Mouse (Mus musculus): ENCODE data around the gene Ceacam11. TPM values are rescaled to one million over a fixed set of nuclear protein-coding genes. Genes with fewer than 3 reads are reported as not detected.
"Not testable (repeated sequence)": the region's sequence is repeated elsewhere in the genome, so short reads cannot be mapped to it uniquely, and the experiment has no call there.

Gene Ceacam11
- not detected in 2 replicates for polyA plus RNA-seq (2014; fragmentation: Nextera tagmentation; extraction: Ambion mirVana)

DNA sequence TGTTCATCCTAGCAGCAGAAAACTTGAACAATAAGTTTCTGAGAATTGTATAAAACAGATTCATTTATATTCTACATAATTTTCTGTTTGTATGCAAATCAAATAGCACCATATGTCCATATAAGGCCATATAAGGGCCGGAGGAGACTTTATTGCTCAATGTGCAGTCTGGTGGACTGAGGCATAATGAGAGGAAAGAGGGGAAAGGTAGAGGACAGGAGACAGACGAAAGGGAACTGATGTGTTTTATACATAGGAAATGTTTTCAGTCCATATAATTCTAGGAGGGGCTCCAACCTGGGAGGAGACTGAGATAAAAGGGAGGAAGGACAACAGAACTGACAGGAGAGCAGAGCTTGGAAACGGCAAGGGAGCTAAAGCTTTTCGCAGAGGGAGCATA is at the start of gene Ceacam11:
Ceacam11 (plus strand) TSS at position 301 of the 400 bp plus-strand sequence.
- peaks cover 46% of the 10 kb centered on the region for H3K9me3 ChIP-seq (ENCODE audit: control insufficient read depth, low read length)
- WGBS = 79% methylated on average over 4 of the region's 4 CpGs

DNA sequence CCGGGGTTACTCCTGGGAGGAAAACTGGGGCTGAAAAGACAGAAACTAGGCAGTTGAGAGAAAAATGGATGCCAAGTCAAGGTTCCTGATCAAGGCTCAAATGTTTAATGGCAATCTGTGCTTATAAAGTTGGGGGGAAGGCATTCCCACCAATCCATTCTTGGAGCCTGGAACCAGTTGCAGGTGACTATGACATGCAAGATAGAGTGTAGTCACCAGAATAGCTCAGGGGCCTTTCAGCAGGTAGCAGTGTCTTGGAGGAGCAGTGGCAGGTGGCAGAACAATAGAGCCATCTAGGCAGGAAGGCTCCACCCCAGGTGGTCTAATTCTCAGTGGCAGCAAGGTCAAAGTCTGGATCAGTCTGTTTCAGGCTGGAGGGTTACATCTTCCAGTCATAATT is 29.2 kb downstream of the Ceacam11 start:
- not testable (repeated sequence) for H3K27ac ChIP-seq (replicated peaks; ENCODE audit: low read depth, low read length); H3K9ac ChIP-seq (replicated peaks; ENCODE audit: low read length); H3K4me3 ChIP-seq (replicated peaks; ENCODE audit: low read depth, low read length); ATAC-seq (ENCODE audit: low FRiP score, low TSS enrichment); H3K4me2 ChIP-seq (ENCODE audit: low read length); H3K27me3 ChIP-seq (ENCODE audit: control insufficient read depth, insufficient read depth, low read length); H3K36me3 ChIP-seq (ENCODE audit: control insufficient read depth, insufficient read depth, low read length); H3K4me1 ChIP-seq (ENCODE audit: control insufficient read depth, insufficient read depth, low read length); DNase-seq
- H3K9me3 ChIP-seq (ENCODE audit: control insufficient read depth, low read length) = peaks cover 33% of the 10 kb centered on the region
- 93% methylated on average over 1 of the region's 1 CpGs for WGBS

More for the DNA sequence above, at the start of gene Ceacam11:
- Histone ChIP-seq H3K27me3 (ENCODE audit: control insufficient read depth, insufficient read depth, low read length) (no peaks in the 10 kb centered on the region), H3K4me2 (ENCODE audit: low read length) (no peak within 1 kb of the TSS), H3K36me3 (ENCODE audit: control insufficient read depth, insufficient read depth, low read length) (no peaks in the 10 kb centered on the region), H3K27ac (replicated peaks; ENCODE audit: low read depth, low read length) (no peak within 1 kb of the TSS), H3K9ac (replicated peaks; ENCODE audit: low read length) (no peak within 1 kb of the TSS), H3K4me1 (ENCODE audit: control insufficient read depth, insufficient read depth, low read length) (no peaks in the 10 kb centered on the region), H3K4me3 (replicated peaks; ENCODE audit: low read depth, low read length) (no peak within 1 kb of the TSS)
- DNase-seq (no peak), ATAC-seq (ENCODE audit: low FRiP score, low TSS enrichment) (no peak)

DNA sequence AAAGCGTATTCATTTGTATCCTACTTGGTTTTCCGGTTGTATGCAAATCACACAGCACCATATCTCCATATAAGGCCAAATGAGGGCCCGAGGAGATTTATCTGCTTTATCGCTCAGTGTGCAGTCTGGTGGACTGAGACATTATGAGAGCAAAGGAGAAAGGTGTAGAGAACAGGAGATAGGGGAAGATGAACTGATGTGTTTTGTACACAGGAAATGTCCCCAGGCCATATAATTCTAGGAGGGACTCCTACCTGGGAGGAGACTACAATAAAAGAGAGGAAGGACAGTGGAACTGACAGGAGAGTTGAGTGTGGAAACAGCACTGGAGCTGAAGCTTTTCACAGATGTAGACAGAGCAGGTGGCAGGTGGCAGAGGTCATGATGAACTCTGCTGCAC is 37.7 kb downstream of the Ceacam11 start, which contains the start of gene Ceacam13:
Ceacam13 (plus strand) TSS at position 301 of the 400 bp plus-strand sequence.
- peaks cover 31% of the 10 kb centered on the region for H3K9me3 ChIP-seq (ENCODE audit: control insufficient read depth, low read length)
- H3K27me3 ChIP-seq (ENCODE audit: control insufficient read depth, insufficient read depth, low read length) = no peaks in the 10 kb centered on the region
- H3K9ac ChIP-seq (replicated peaks; ENCODE audit: low read length) = no peak within 1 kb of the TSS
- H3K4me3 ChIP-seq (replicated peaks; ENCODE audit: low read depth, low read length) = no peak within 1 kb of the TSS
- H3K36me3 ChIP-seq (ENCODE audit: control insufficient read depth, insufficient read depth, low read length) = no peaks in the 10 kb centered on the region
- 79% methylated on average over 4 of the region's 4 CpGs for WGBS
- no peak within 1 kb of the TSS for H3K27ac ChIP-seq (replicated peaks; ENCODE audit: low read depth, low read length)
- ATAC-seq (ENCODE audit: low FRiP score, low TSS enrichment) (no peak), DNase-seq (no peak)
- H3K4me1 ChIP-seq (ENCODE audit: control insufficient read depth, insufficient read depth, low read length) = no peaks in the 10 kb centered on the region
- H3K4me2 ChIP-seq (ENCODE audit: low read length) = no peak within 1 kb of the TSS

Small RNA genes within 50 kb of the gene (microRNA-seq; reads per million reads assigned to microRNA genes)
- gene Gm22414 = not detected

Other genes with a start within 250 kb of the Ceacam11 start
- not detected in 2 replicates for gene Ceacam14, start 159.5 kb upstream of the Ceacam11 start, polyA plus RNA-seq (2014; fragmentation: Nextera tagmentation; extraction: Ambion mirVana)
- not detected in 2 replicates for gene Gm5155, start 100.4 kb upstream of the Ceacam11 start, polyA plus RNA-seq (2014; fragmentation: Nextera tagmentation; extraction: Ambion mirVana)
- gene Ceacam13, start 37.8 kb downstream of the Ceacam11 start, polyA plus RNA-seq (2014; fragmentation: Nextera tagmentation; extraction: Ambion mirVana) = not detected in 2 replicates
- not detected in 2 replicates for gene Ceacam12, start 93.8 kb downstream of the Ceacam11 start, polyA plus RNA-seq (2014; fragmentation: Nextera tagmentation; extraction: Ambion mirVana)
- not detected in 2 replicates for gene Igfl3, start 204.4 kb downstream of the Ceacam11 start, polyA plus RNA-seq (2014; fragmentation: Nextera tagmentation; extraction: Ambion mirVana)

Measured in midbrain, embryonic 14.5 days (tissue).